Mouse (Mus musculus) spleen, adult 10 weeks (tissue): ENCODE measurements around the gene Rad51b. TPM values are rescaled to one million over a fixed set of nuclear protein-coding genes. Genes with fewer than 3 reads are reported as not detected.

Source experiments
- polyA plus RNA-seq: library from polyadenylated mRNA; stranded (reverse); fragments of 350-450 nt; fragmentation: Illumina TruSeq; extraction: RNeasy Lipid Tissue Mini Kit (QIAGEN cat#74804); gene quantifications from one replicate; pipeline ENCODE4 v1.2.3, GENCODE M21; 2015; ENCODE audit warnings: low replicate concordance; ENCODE audit not compliant: insufficient read depth

Rad51b gene
- polyA plus RNA-seq: 2.1 TPM

DNA sequence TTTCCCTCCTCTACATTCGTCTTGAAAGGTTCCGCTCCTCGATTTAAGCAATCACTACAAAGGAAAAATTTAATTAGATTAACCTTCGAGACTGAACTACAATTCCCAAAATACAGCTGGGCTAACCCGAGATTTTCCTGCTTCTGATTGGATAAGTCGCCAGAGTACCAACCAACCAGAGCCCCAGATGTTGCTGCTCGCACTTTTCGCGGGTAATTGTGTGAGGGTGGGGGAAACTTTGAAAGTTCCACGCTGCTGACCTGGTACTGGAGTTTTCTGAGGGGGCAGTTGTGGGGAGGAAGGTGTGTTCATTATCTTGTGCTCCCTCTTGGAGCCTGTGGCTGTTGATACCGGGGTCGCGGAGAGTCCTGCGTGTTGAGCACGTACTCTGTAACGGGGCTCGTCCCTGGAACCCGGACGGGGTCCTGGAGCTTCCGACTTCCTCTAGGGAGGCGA lies at the start of gene Rad51b:
Rad51b (plus strand) TSS at position 162 of the 456 bp plus-strand sequence.

GRCm38 (mm10) chr12:79296126-79296816 lies 811 bp upstream of the Rad51b start, which contains the start of gene Zfyve26:
TSS of gene Zfyve26 (minus strand) at chr12:79296304.

Other genes starting within 250 kb of the Rad51b start
- gene Pigh, start 207.6 kb upstream of the Rad51b start, polyA plus RNA-seq: 21.9 TPM
- gene Arg2, start 166.5 kb upstream of the Rad51b start, polyA plus RNA-seq: 2.6 TPM
- 107 TPM for gene Vti1b, start 124.6 kb upstream of the Rad51b start, polyA plus RNA-seq
- 18.4 TPM for gene Rdh11, start 105.0 kb upstream of the Rad51b start, polyA plus RNA-seq
- 24.4 TPM for gene Rdh12, start 88.4 kb upstream of the Rad51b start, polyA plus RNA-seq
- gene Zfyve26, start 978 bp upstream of the Rad51b start, polyA plus RNA-seq: 43.6 TPM